Mouse (Mus musculus): ENCODE measurements around the gene Mertk.
"Not testable (repeated sequence)": the region's sequence is repeated elsewhere in the genome, so short reads cannot be mapped to it uniquely, and the experiment has no call there.

The Mertk gene

GRCm38 (mm10) chr2:128698693-128699181 is at the start of gene Mertk:
Gene Mertk (plus strand): TSS chr2:128698956.
- Histone ChIP-seq H3K36me3 (ENCODE audit: control insufficient read depth, insufficient read depth, low read length, poor library complexity, severe bottlenecking) (no peaks in the 10 kb centered on the region), H3K27me3 (ENCODE audit: control insufficient read depth, insufficient read depth, low read length, poor library complexity, severe bottlenecking) (no peaks in the 10 kb centered on the region)
- DNase-seq (ENCODE audit: low read depth, low spot score) = peak; percentile 11

DNA sequence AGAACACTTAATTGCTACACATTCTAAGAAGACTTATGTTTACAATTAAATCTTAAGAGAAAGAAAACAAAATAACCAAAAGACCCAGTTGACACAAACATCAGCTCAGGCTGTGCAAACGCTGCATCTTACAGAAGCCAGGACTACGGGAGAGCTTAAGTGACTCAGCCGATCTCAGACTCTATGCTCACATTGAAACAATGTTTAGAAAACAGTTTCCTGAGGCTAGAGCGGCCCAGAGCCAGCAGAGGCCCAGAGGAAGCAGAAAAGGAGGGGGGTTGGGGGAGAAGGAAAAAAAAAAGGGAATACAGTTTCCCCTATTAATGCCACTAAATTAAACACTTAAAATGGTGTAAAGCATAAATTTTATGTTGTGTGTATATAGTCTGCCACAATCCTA is 18.1 kb upstream of the Mertk start:
- Histone ChIP-seq H3K27me3 (ENCODE audit: control insufficient read depth, insufficient read depth, low read length, poor library complexity, severe bottlenecking) (no peaks in the 10 kb centered on the region), H3K36me3 (ENCODE audit: control insufficient read depth, insufficient read depth, low read length, poor library complexity, severe bottlenecking) (peaks cover 5% of the 10 kb centered on the region; the same call in 1 of the 2 replicates)
- no peak for DNase-seq (ENCODE audit: low read depth, low spot score)

- peak; percentile 92 for DNase-seq (ENCODE audit: low read depth, low spot score)
- peaks cover 2% of the 10 kb centered on the region; the same call in 1 of the 2 replicates for H3K36me3 ChIP-seq (ENCODE audit: control insufficient read depth, insufficient read depth, low read length, poor library complexity, severe bottlenecking)
- no peaks in the 10 kb centered on the region for H3K27me3 ChIP-seq (ENCODE audit: control insufficient read depth, insufficient read depth, low read length, poor library complexity, severe bottlenecking)
These were observed 11.7 kb upstream of the Mertk start, which contains the start of gene Anapc1 for GRCm38 (mm10) chr2:128686921-128687557. Gene Anapc1 (minus strand): TSS chr2:128687391.

DNA sequence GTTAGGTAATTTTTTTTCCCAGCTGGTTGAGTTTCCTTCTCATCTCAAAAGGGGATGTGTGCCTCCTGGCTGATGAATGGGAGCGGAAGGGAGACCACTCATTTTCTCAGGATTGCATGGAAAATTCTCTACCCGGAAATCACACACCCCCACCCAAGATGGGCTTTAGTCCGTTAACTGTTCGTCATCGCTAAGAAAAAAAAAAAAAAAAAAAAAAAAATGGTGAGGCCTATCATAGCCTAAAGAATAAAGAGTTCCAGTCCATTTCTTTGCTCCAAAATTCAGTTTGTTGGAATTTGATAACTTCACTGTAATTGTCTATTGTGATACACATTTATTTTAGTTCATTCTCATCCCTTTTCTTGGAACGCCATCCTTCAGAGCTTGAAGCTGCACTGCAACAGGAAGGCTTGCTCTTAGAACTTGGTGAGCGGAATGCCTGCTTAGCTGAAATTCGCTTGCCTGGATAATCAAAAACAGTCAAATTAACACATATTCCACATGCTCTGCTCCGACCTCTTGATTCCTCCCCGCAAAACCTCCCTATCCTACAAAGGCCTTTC is 11.1 kb upstream of the Mertk start:
- no peaks in the 10 kb centered on the region for H3K27me3 ChIP-seq (ENCODE audit: control insufficient read depth, insufficient read depth, low read length, poor library complexity, severe bottlenecking)
- no peaks in the 10 kb centered on the region for H3K36me3 ChIP-seq (ENCODE audit: control insufficient read depth, insufficient read depth, low read length, poor library complexity, severe bottlenecking)
- no peak for DNase-seq (ENCODE audit: low read depth, low spot score)

DNA sequence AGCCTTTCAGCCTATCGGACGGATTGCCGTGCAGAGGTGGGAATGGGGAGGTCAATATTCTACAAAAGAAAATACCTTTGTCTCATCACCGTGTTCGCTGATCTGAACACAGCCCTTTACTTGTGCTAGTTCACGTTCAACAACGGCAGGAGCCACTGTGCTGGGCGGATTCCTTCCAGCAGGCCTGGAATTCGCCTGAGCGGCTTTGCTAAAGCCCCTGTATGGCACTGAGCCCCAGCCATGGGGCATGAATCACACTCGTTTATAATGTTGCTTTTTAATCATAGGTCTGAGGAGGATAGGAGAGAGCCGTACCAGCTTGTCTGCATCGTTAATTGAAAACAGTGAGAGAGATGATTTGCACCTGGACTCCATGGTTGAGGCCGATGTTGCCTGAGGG is 6.4 kb upstream of the Mertk start:
- no peaks in the 10 kb centered on the region for H3K36me3 ChIP-seq (ENCODE audit: control insufficient read depth, insufficient read depth, low read length, poor library complexity, severe bottlenecking)
- H3K27me3 ChIP-seq (ENCODE audit: control insufficient read depth, insufficient read depth, low read length, poor library complexity, severe bottlenecking) = no peaks in the 10 kb centered on the region
- DNase-seq (ENCODE audit: low read depth, low spot score) = no peak

DNA sequence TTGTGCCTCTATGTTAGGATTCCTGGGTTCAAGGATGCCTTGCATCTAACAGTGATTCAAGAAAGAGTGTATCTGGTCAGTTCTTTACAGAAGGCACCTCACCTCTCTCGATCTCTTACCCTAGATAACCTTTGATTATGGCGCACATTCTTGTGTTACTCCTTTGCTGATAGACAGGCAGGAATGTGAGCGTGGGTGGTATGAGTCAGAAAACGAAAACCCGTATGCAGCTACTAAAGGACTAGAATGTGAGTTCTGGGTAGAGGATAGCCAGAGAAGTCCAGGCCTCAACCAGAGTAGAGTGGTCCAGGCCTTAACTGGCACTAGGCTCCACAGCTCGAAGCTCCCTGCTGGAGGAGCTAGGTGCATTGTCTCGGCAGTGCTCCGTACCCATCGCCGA is 6.0 kb upstream of the Mertk start:
- DNase-seq (ENCODE audit: low read depth, low spot score) = no peak
- Histone ChIP-seq H3K36me3 (ENCODE audit: control insufficient read depth, insufficient read depth, low read length, poor library complexity, severe bottlenecking) (no peaks in the 10 kb centered on the region), H3K27me3 (ENCODE audit: control insufficient read depth, insufficient read depth, low read length, poor library complexity, severe bottlenecking) (no peaks in the 10 kb centered on the region)

- Histone ChIP-seq H3K36me3 (ENCODE audit: control insufficient read depth, insufficient read depth, low read length, poor library complexity, severe bottlenecking) (no peaks in the 10 kb centered on the region), H3K27me3 (ENCODE audit: control insufficient read depth, insufficient read depth, low read length, poor library complexity, severe bottlenecking) (no peaks in the 10 kb centered on the region)
- DNase-seq (ENCODE audit: low read depth, low spot score) = no peak
These were observed 5.5 kb upstream of the Mertk start for GRCm38 (mm10) chr2:128693236-128693635.

DNA sequence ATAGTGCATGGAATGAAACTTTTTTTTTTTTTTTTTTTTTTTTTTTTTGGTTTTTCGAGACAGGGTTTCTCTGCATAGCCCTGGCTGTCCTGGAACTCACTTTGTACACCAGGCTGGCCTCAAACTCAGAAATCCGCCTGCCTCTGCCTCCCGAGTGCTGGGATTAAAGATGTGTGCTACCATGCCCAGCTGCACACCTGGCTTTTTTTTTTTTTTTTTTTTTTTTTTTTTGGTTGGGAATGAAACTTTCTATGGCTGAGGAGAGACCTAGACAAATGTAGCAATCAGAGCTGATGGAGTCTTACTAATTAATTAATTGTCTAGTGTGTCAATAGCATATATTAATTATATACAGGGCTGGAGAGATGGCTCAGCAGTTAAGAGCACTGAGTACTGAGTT is 4.9 kb upstream of the Mertk start:
- not testable (repeated sequence) for H3K27me3 ChIP-seq (ENCODE audit: control insufficient read depth, insufficient read depth, low read length, poor library complexity, severe bottlenecking); DNase-seq (ENCODE audit: low read depth, low spot score); H3K36me3 ChIP-seq (ENCODE audit: control insufficient read depth, insufficient read depth, low read length, poor library complexity, severe bottlenecking)

- Histone ChIP-seq H3K36me3 (ENCODE audit: control insufficient read depth, insufficient read depth, low read length, poor library complexity, severe bottlenecking) (no peaks in the 10 kb centered on the region), H3K27me3 (ENCODE audit: control insufficient read depth, insufficient read depth, low read length, poor library complexity, severe bottlenecking) (no peaks in the 10 kb centered on the region)
- DNase-seq (ENCODE audit: low read depth, low spot score) = peak; percentile 16
These were observed 4.2 kb upstream of the Mertk start for GRCm38 (mm10) chr2:128694548-128694947.

DNA sequence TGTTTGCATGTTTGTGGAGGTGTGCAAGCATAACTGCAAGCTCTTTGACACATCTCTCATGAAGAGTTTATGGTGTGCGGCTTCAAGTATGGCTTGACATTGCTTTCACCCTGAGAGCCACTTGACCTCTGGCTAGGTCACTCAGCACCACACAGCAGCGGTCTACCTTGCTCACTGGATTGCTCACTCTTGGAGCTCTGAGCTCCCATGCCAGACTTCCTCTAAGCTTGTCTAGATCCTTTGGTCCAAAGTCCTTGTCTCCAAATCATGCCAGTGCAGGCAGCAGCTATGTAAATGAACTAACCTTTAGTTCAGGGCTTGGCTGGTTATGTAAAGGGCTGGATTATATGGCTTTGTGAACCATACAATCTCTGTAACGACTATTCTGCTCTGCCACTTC is 2.3 kb upstream of the Mertk start:
- DNase-seq (ENCODE audit: low read depth, low spot score) = no peak
- no peaks in the 10 kb centered on the region for H3K27me3 ChIP-seq (ENCODE audit: control insufficient read depth, insufficient read depth, low read length, poor library complexity, severe bottlenecking)
- no peaks in the 10 kb centered on the region for H3K36me3 ChIP-seq (ENCODE audit: control insufficient read depth, insufficient read depth, low read length, poor library complexity, severe bottlenecking)

DNA sequence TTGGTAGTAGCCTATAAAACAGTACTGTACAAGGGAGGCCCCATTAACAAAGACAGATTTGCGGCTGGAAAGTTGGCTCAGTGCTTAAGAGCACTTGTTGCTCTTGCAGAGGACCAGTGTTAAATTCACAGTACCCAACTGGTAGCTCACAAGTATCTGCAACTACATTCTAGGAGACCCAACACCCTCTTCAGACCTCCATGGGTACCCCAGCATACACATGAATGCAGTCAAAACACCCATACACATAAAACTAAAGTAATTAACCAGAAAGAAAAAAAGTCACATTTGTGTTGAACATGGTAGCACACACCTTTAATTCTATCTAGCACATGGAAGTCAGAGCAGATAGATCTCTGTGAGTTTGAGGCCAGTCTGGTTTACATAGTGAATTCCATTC is 1.7 kb upstream of the Mertk start:
- DNase-seq (ENCODE audit: low read depth, low spot score) = no peak
- H3K27me3 ChIP-seq (ENCODE audit: control insufficient read depth, insufficient read depth, low read length, poor library complexity, severe bottlenecking) = no peaks in the 10 kb centered on the region
- no peaks in the 10 kb centered on the region for H3K36me3 ChIP-seq (ENCODE audit: control insufficient read depth, insufficient read depth, low read length, poor library complexity, severe bottlenecking)

GRCm38 (mm10) chr2:128697566-128697965 is 1.2 kb upstream of the Mertk start:
- DNase-seq (ENCODE audit: low read depth, low spot score) = no peak
- Histone ChIP-seq H3K27me3 (ENCODE audit: control insufficient read depth, insufficient read depth, low read length, poor library complexity, severe bottlenecking) (no peaks in the 10 kb centered on the region), H3K36me3 (ENCODE audit: control insufficient read depth, insufficient read depth, low read length, poor library complexity, severe bottlenecking) (no peaks in the 10 kb centered on the region)

- no peaks in the 10 kb centered on the region for H3K36me3 ChIP-seq (ENCODE audit: control insufficient read depth, insufficient read depth, low read length, poor library complexity, severe bottlenecking)
- DNase-seq (ENCODE audit: low read depth, low spot score) = peak; percentile 51
- no peaks in the 10 kb centered on the region for H3K27me3 ChIP-seq (ENCODE audit: control insufficient read depth, insufficient read depth, low read length, poor library complexity, severe bottlenecking)
These were observed 540 bp upstream of the Mertk start for GRCm38 (mm10) chr2:128698140-128698692.

DNA sequence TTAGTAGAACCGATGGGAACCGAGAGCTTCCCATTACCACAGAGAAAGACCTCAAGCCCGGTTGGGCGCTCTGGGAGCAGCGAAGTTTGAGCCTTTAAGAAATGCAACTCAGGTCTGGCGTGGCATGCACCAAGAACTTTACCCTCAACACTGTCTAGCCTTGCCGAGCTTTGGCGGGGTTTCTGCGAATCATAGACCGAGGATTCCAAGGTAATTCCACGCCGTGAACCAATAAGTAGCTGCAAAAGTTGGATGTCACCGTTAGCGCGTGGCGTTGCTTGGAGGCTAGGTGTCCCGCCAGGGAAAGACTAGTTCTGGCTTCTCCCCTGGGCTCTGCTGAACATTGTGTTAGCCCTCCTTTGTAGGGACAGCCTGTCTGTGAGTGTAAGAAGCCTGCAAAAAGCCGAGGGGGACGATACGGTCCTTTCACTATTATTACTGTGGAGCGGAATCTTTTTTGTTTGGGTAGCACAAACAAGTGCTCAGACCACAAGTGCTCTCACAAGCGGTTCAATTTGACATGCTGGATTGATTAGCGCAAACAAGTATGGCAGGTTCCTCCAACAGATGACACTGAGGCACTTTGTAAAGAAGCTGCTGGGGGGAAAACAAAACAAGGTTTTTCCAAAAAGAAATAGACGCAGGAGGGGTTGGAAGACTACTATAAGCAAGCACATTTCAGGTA is 587 bp downstream of the Mertk start:
- no peaks in the 10 kb centered on the region for H3K36me3 ChIP-seq (ENCODE audit: control insufficient read depth, insufficient read depth, low read length, poor library complexity, severe bottlenecking)
- DNase-seq (ENCODE audit: low read depth, low spot score) = no peak
- H3K27me3 ChIP-seq (ENCODE audit: control insufficient read depth, insufficient read depth, low read length, poor library complexity, severe bottlenecking) = no peaks in the 10 kb centered on the region

GRCm38 (mm10) chr2:128704474-128704873 is 5.7 kb downstream of the Mertk start:
- no peaks in the 10 kb centered on the region for H3K27me3 ChIP-seq (ENCODE audit: control insufficient read depth, insufficient read depth, low read length, poor library complexity, severe bottlenecking)
- H3K36me3 ChIP-seq (ENCODE audit: control insufficient read depth, insufficient read depth, low read length, poor library complexity, severe bottlenecking) = no peaks in the 10 kb centered on the region
- DNase-seq (ENCODE audit: low read depth, low spot score) = no peak
